In genomic region chr13:94706641-94707053, GRCm38 (mm10) we compare ENCODE assay signal across 12 mouse cellular contexts.
A peak's percentile ranks its signal among the peaks of the same experiment; 100 is the strongest.
DNase-seq lines count a peak whose midpoint lies in the region; ATAC-seq lines count a peak whose summit lies in the region.
"Had no signal": no experiment of that assay in that cellular context is flagged by ENCODE, and none has a peak within 500 bp of the region (broad histone marks: within the 10 kb centered on the region; RNA-seq: fewer than 3 reads in every experiment).

No protein-coding gene starts in this region.

- H3K36me3 ChIP-seq in midbrain, embryonic 10.5 days: no peaks in the 10 kb centered on the region
- no peaks in the 10 kb centered on the region for H3K36me3 ChIP-seq in midbrain, embryonic 16.5 days (ENCODE audit: control insufficient read depth, insufficient read depth, low read length)
- no peaks in the 10 kb centered on the region for H3K36me3 ChIP-seq in neural tube, embryonic 14.5 days (ENCODE audit: control insufficient read depth, insufficient read depth, low read length)
- H3K36me3 ChIP-seq: embryonic facial prominence, embryonic 15.5 days had no signal

- no peaks in the 10 kb centered on the region for H3K9me3 ChIP-seq in midbrain, embryonic 10.5 days (replicated peaks)
- no peaks in the 10 kb centered on the region for H3K9me3 ChIP-seq in midbrain, embryonic 16.5 days (replicated peaks; ENCODE audit: control insufficient read depth, low read length, poor library complexity, severe bottlenecking)
- no peaks in the 10 kb centered on the region for H3K9me3 ChIP-seq in neural tube, embryonic 14.5 days (ENCODE audit: control insufficient read depth, low read length)
- H3K9me3 ChIP-seq: embryonic facial prominence, embryonic 15.5 days had no signal

- WGBS in midbrain, embryonic 10.5 days: 1% methylated on average over 7 of the region's 7 CpGs
- WGBS in midbrain, embryonic 16.5 days: 5% methylated on average over 7 of the region's 7 CpGs
- WGBS in neural tube, embryonic 14.5 days: 3% methylated on average over 7 of the region's 7 CpGs

- no peak for ATAC-seq in midbrain, embryonic 16.5 days
- ATAC-seq in neural tube, embryonic 14.5 days (ENCODE audit: low read depth): no peak
- ATAC-seq: inflammation-experienced regulatory T-cells, adult 6 months had no signal

- peaks cover 100% of the 10 kb centered on the region for H3K27me3 ChIP-seq in midbrain, embryonic 10.5 days (ENCODE audit: low read depth, poor library complexity, severe bottlenecking)
- H3K27me3 ChIP-seq in midbrain, embryonic 16.5 days (ENCODE audit: control insufficient read depth, insufficient read depth, low read depth, low read length): peaks cover 32% of the 10 kb centered on the region
- peaks cover 49% of the 10 kb centered on the region for H3K27me3 ChIP-seq in neural tube, embryonic 14.5 days (ENCODE audit: control insufficient read depth, insufficient read depth, low read length)

- H3K4me2 ChIP-seq in midbrain, embryonic 16.5 days (ENCODE audit: low read length): no peak overlapping the region
- H3K4me2 ChIP-seq in neural tube, embryonic 14.5 days (ENCODE audit: low read depth, low read length): no peak overlapping the region
- H3K4me2 ChIP-seq: embryonic facial prominence, embryonic 15.5 days had no signal

- H3K9ac ChIP-seq in midbrain, embryonic 16.5 days (ENCODE audit: low read depth, low read length): no peak overlapping the region
- no peak overlapping the region for H3K9ac ChIP-seq in neural tube, embryonic 14.5 days (replicated peaks; ENCODE audit: low read depth, low read length)
- H3K9ac ChIP-seq: embryonic facial prominence, embryonic 15.5 days had no signal

- H3K4me3 ChIP-seq in midbrain, embryonic 10.5 days: peak overlapping the region; percentile 25; the same call in 1 of the 2 replicates
- no peak overlapping the region for H3K4me3 ChIP-seq in midbrain, embryonic 16.5 days (ENCODE audit: low read depth, low read length)
- no peak overlapping the region for H3K4me3 ChIP-seq in neural tube, embryonic 14.5 days (ENCODE audit: low read depth, low read length)
- H3K4me3 ChIP-seq: embryonic facial prominence, embryonic 15.5 days had no signal

- peak; percentile 76 for DNase-seq in midbrain, embryonic 10.5 days (ENCODE audit: low spot score)
- DNase-seq in WW6 (ENCODE audit: low read depth, low spot score): peak; percentile 74
- peak; percentile 57 for DNase-seq in embryo, embryonic 9.5 days (ENCODE audit: extremely low spot score)
- no peak for DNase-seq in heart, adult 11 months
- DNase-seq in frontal cortex, postnatal 10 days (ENCODE audit: low spot score in 2 of 2): no peak
- DNase-seq: adrenal gland, postnatal 14 days; liver; lung, adult 2 months had no signal

- H3K27ac ChIP-seq in midbrain, embryonic 10.5 days (replicated peaks): no peak overlapping the region
- no peak overlapping the region for H3K27ac ChIP-seq in midbrain, embryonic 16.5 days (ENCODE audit: low read length)
- 0 out of 2 replicates have a peak overlapping the region, but pooled peaks have one; percentile 49 for H3K27ac ChIP-seq in neural tube, embryonic 14.5 days (ENCODE audit: low read depth, low read length)
- H3K27ac ChIP-seq: embryonic facial prominence, embryonic 15.5 days had no signal

- peaks cover 62% of the 10 kb centered on the region for H3K4me1 ChIP-seq in midbrain, embryonic 10.5 days
- H3K4me1 ChIP-seq in midbrain, embryonic 16.5 days (ENCODE audit: control insufficient read depth, insufficient read depth, low read length): peaks cover 18% of the 10 kb centered on the region
- 0 out of 2 replicates have a peak, but pooled peaks cover 5% of the 10 kb centered on the region for H3K4me1 ChIP-seq in neural tube, embryonic 14.5 days (ENCODE audit: control insufficient read depth, insufficient read depth, low read length)

Comparison
In these comparisons a context has a peak if more than half of its experiments do, and no peak if none do; other contexts are left out.
1. DNase-seq: peak in midbrain, embryonic 10.5 days (single experiment), WW6 (single experiment) and embryo, embryonic 9.5 days (single experiment); none in heart, adult 11 months (single experiment) and frontal cortex, postnatal 10 days (0 of 2).